In the genomic region with DNA sequence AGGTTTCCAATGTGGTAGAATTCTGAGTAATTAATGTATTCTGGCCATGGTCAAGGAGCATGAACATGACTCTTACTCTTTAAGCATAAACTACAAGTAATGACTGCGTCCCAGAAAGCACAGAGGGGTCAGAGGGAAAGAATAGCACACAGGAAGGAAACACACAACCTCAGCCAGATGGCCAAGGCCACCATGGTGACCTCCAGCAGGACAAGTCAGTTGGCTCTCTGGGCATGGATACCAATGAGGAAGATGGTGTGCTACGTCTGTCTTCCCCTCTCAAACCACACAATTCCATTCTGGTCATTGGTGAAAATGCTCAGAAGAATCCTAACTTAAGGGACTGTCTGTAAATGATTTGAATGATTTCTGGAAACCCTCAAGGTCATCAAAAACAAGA, we compare ENCODE assay signal across 16 mouse cellular contexts.
"Had no signal": no experiment of that assay in that cellular context is flagged by ENCODE, and none has a peak within 500 bp of the region (broad histone marks: within the 10 kb centered on the region; RNA-seq: fewer than 3 reads in every experiment).

No protein-coding gene starts in this region.

- DNase-seq: kidney, postnatal 10 days; kidney, postnatal 4 days; liver; liver, embryonic 13.5 days; lung, adult 2 months; lung, postnatal 14 days; lung, postnatal 4 days; midbrain, embryonic 14.5 days; thymus, adult 2 months; thymus, postnatal 14 days; thymus, postnatal 4 days had no signal

- H3K4me2 ChIP-seq: limb, embryonic 13.5 days; liver, embryonic 13.5 days; midbrain, embryonic 11.5 days had no signal

- H3K9me3 ChIP-seq: limb, embryonic 10.5 days; limb, embryonic 13.5 days; liver, embryonic 13.5 days had no signal

- H3K4me3 ChIP-seq: limb, embryonic 10.5 days; limb, embryonic 13.5 days; liver, embryonic 13.5 days had no signal

- ATAC-seq: intestine, postnatal 0 days had no signal

- H3K27me3 ChIP-seq: liver, embryonic 13.5 days had no signal

- H3K27ac ChIP-seq: limb, embryonic 10.5 days; limb, embryonic 13.5 days; liver, embryonic 13.5 days; stomach, postnatal 0 days had no signal

- H3K36me3 ChIP-seq: limb, embryonic 10.5 days; limb, embryonic 13.5 days; liver, embryonic 13.5 days had no signal

- H3K9ac ChIP-seq: limb, embryonic 13.5 days; liver, embryonic 13.5 days had no signal

- H3K4me1 ChIP-seq: liver, embryonic 13.5 days had no signal
